Mouse (Mus musculus): Measurements from ENCODE around the gene Efna1. TPM values are rescaled to one million over a fixed set of nuclear protein-coding genes. Genes with fewer than 3 reads are reported as not detected.

The Efna1 gene
- polyA plus RNA-seq, 2 experiments = 42.2 to 52.2 TPM

DNA sequence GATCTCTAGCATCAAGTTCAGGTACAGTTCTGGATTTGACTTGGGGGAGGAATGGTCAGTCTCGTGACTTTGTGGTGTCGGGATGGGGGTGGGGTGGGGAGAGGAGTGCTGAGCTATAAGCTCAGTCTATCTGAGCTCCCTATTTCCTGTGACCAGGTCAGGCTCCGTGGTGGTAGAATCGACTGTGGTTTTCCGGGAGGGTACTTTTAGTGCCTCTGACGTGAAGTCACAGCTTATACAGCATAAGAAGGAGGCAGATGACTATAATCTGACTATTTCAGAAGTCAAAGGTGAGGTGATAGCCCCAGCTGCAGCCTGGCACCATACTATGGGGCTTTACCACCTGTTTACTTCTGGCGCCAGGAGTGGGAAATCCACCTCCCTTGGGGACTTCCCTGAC is 49.6 kb downstream of the Efna1 start:
- ATAC-seq (ENCODE audit: low FRiP score, low read depth) = no peak
- Histone ChIP-seq H3K9me3 (ENCODE audit: control insufficient read depth, low read length) (no peaks in the 10 kb centered on the region), H3K27me3 (ENCODE audit: control insufficient read depth, insufficient read depth, low read length) (no peaks in the 10 kb centered on the region), H3K9ac (ENCODE audit: low read depth, low read length, severe bottlenecking) (no peak overlapping the region), H3K4me3 (replicated peaks; ENCODE audit: low read length) (no peak overlapping the region), H3K4me2 (replicated peaks; ENCODE audit: low read depth, low read length, severe bottlenecking) (no peak overlapping the region), H3K4me1 (ENCODE audit: control insufficient read depth, insufficient read depth, low read length) (peaks cover 19% of the 10 kb centered on the region), H3K36me3 (ENCODE audit: control insufficient read depth, insufficient read depth, low read length) (peaks cover 20% of the 10 kb centered on the region), H3K27ac (replicated peaks; ENCODE audit: low read depth, low read length) (no peak overlapping the region)
- 59% methylated on average over 7 of the region's 7 CpGs for whole genome bisulfite sequencing
- DNase-seq (ENCODE audit: low spot score) = no peak
- no peak for TF ChIP-seq POLR2A (IDR thresholded peaks at IDR 0.05; ENCODE audit: borderline replicate concordance, extremely low read depth, insufficient read depth, insufficient read length)

DNA sequence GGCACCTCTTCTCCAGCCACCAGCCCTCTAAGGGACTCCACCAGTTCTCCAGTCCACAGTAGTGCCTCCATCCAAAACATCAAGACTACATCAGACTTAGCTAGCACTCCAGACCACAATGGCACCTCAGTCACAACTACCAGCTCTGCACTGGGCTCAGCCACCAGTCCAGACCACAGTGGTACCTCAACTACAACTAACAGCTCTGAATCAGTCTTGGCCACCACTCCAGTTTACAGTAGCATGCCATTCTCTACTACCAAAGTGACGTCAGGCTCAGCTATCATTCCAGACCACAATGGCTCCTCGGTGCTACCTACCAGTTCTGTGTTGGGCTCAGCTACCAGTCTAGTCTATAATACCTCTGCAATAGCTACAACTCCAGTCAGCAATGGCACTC is 50.4 kb downstream of the Efna1 start:
- H3K4me3 ChIP-seq (replicated peaks; ENCODE audit: low read length) = no peak overlapping the region
- no peak for TF ChIP-seq POLR2A (IDR thresholded peaks at IDR 0.05; ENCODE audit: borderline replicate concordance, extremely low read depth, insufficient read depth, insufficient read length)
- H3K4me2 ChIP-seq (replicated peaks; ENCODE audit: low read depth, low read length, severe bottlenecking) = no peak overlapping the region
- WGBS = 86% methylated on average over 2 of the region's 2 CpGs
- no peak overlapping the region for H3K27ac ChIP-seq (replicated peaks; ENCODE audit: low read depth, low read length)
- peaks cover 22% of the 10 kb centered on the region for H3K4me1 ChIP-seq (ENCODE audit: control insufficient read depth, insufficient read depth, low read length)
- ATAC-seq (ENCODE audit: low FRiP score, low read depth) (no peak), DNase-seq (ENCODE audit: low spot score) (no peak)
- peaks cover 19% of the 10 kb centered on the region for H3K36me3 ChIP-seq (ENCODE audit: control insufficient read depth, insufficient read depth, low read length)
- H3K27me3 ChIP-seq (ENCODE audit: control insufficient read depth, insufficient read depth, low read length) = no peaks in the 10 kb centered on the region
- no peak overlapping the region for H3K9ac ChIP-seq (ENCODE audit: low read depth, low read length, severe bottlenecking)
- no peaks in the 10 kb centered on the region for H3K9me3 ChIP-seq (ENCODE audit: control insufficient read depth, low read length)

- TF ChIP-seq POLR2A (IDR thresholded peaks at IDR 0.05; ENCODE audit: borderline replicate concordance, extremely low read depth, insufficient read depth, insufficient read length) = no peak
- Histone ChIP-seq H3K4me1 (ENCODE audit: control insufficient read depth, insufficient read depth, low read length) (peaks cover 22% of the 10 kb centered on the region), H3K9me3 (ENCODE audit: control insufficient read depth, low read length) (no peaks in the 10 kb centered on the region), H3K27me3 (ENCODE audit: control insufficient read depth, insufficient read depth, low read length) (no peaks in the 10 kb centered on the region), H3K4me3 (replicated peaks; ENCODE audit: low read length) (no peak overlapping the region), H3K4me2 (replicated peaks; ENCODE audit: low read depth, low read length, severe bottlenecking) (no peak overlapping the region), H3K36me3 (ENCODE audit: control insufficient read depth, insufficient read depth, low read length) (peaks cover 23% of the 10 kb centered on the region), H3K27ac (replicated peaks; ENCODE audit: low read depth, low read length) (no peak overlapping the region), H3K9ac (ENCODE audit: low read depth, low read length, severe bottlenecking) (no peak overlapping the region)
- ATAC-seq (ENCODE audit: low FRiP score, low read depth) (no peak), DNase-seq (ENCODE audit: low spot score) (no peak)
- 59% methylated on average over 4 of the region's 4 CpGs for WGBS
Measured at GRCm38 (mm10) chr3:89229276-89229675, 51.7 kb downstream of the Efna1 start.

GRCm38 (mm10) chr3:89228836-89229235 is 52.1 kb downstream of the Efna1 start, which contains the start of gene Muc1:
Gene Muc1, plus strand, starts transcription at chr3:89229057.
- peak within 1 kb of the TSS; percentile 72 for H3K4me2 ChIP-seq (replicated peaks; ENCODE audit: low read depth, low read length, severe bottlenecking)
- TF ChIP-seq POLR2A (IDR thresholded peaks at IDR 0.05; ENCODE audit: borderline replicate concordance, extremely low read depth, insufficient read depth, insufficient read length) = no peak
- H3K4me1 ChIP-seq (ENCODE audit: control insufficient read depth, insufficient read depth, low read length) = peaks cover 22% of the 10 kb centered on the region
- no peak for ATAC-seq (ENCODE audit: low FRiP score, low read depth)
- peak within 1 kb of the TSS; percentile 45 for H3K9ac ChIP-seq (ENCODE audit: low read depth, low read length, severe bottlenecking)
- peak within 1 kb of the TSS; percentile 91 for H3K27ac ChIP-seq (replicated peaks; ENCODE audit: low read depth, low read length)
- 29% methylated on average over 9 of the region's 10 CpGs for WGBS
- no peak for DNase-seq (ENCODE audit: low spot score)
- no peaks in the 10 kb centered on the region for H3K9me3 ChIP-seq (ENCODE audit: control insufficient read depth, low read length)
- peaks cover 18% of the 10 kb centered on the region for H3K36me3 ChIP-seq (ENCODE audit: control insufficient read depth, insufficient read depth, low read length)
- H3K27me3 ChIP-seq (ENCODE audit: control insufficient read depth, insufficient read depth, low read length) = no peaks in the 10 kb centered on the region
- H3K4me3 ChIP-seq (replicated peaks; ENCODE audit: low read length) = peak within 1 kb of the TSS; percentile 39

DNA sequence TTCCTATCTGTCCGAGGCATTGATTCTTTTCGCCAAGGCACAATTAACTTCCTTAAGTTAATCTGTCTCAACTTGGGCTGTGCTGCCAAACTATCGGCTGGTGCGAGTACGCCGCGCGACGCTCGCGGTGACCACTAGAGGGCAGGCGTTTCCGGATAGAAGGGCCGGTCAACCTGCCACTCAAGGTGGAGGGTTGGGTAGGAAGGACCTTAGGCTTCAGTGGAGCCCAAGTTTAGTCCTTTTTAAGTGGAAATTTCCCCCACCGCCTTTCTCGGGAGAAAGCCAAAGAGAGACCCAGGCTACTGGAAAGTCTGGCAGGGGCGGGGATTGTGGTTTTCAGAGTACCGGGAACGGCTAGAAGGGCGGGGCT is 52.8 kb downstream of the Efna1 start:
- peak overlapping the region; percentile 91 for H3K27ac ChIP-seq (replicated peaks; ENCODE audit: low read depth, low read length)
- peak; percentile 49 for ATAC-seq (ENCODE audit: low FRiP score, low read depth)
- H3K4me3 ChIP-seq (replicated peaks; ENCODE audit: low read length) = peak overlapping the region; percentile 39
- TF ChIP-seq POLR2A (IDR thresholded peaks at IDR 0.05; ENCODE audit: borderline replicate concordance, extremely low read depth, insufficient read depth, insufficient read length) = no peak
- H3K9ac ChIP-seq (ENCODE audit: low read depth, low read length, severe bottlenecking) = peak overlapping the region; percentile 45; the same call in 1 of the 2 replicates
- H3K4me1 ChIP-seq (ENCODE audit: control insufficient read depth, insufficient read depth, low read length) = peaks cover 22% of the 10 kb centered on the region
- under 1% methylated on average over 20 of the region's 20 CpGs for WGBS
- H3K4me2 ChIP-seq (replicated peaks; ENCODE audit: low read depth, low read length, severe bottlenecking) = peak overlapping the region; percentile 72
- no peaks in the 10 kb centered on the region for H3K9me3 ChIP-seq (ENCODE audit: control insufficient read depth, low read length)
- peaks cover 19% of the 10 kb centered on the region for H3K36me3 ChIP-seq (ENCODE audit: control insufficient read depth, insufficient read depth, low read length)
- no peaks in the 10 kb centered on the region for H3K27me3 ChIP-seq (ENCODE audit: control insufficient read depth, insufficient read depth, low read length)
- peak; percentile 84 for DNase-seq (ENCODE audit: low spot score)
